11 mouse cellular contexts compared by ENCODE assay signal in genomic region chr16:21216047-21216446, GRCm38 (mm10). TPM values are rescaled to one million over a fixed set of nuclear protein-coding genes. Genes with fewer than 3 reads are reported as not detected.
DNase-seq lines count a peak whose midpoint lies in the region; ATAC-seq lines count a peak whose summit lies in the region.
"Had no signal": no experiment of that assay in that cellular context is flagged by ENCODE, and none has a peak within 500 bp of the region (broad histone marks: within the 10 kb centered on the region; RNA-seq: fewer than 3 reads in every experiment).

No protein-coding gene starts in this region.

- no peaks in the 10 kb centered on the region for H3K27me3 ChIP-seq in kidney, embryonic 15.5 days
- H3K27me3 ChIP-seq in midbrain, embryonic 12.5 days = peaks cover 7% of the 10 kb centered on the region; the same call in 1 of the 2 replicates

- no peak overlapping the region for H3K4me3 ChIP-seq in kidney, embryonic 15.5 days (replicated peaks)
- H3K4me3 ChIP-seq in midbrain, embryonic 12.5 days = no peak overlapping the region

- no peak overlapping the region for H3K9ac ChIP-seq in kidney, embryonic 15.5 days
- no peak overlapping the region for H3K9ac ChIP-seq in midbrain, embryonic 12.5 days (replicated peaks)

- no peaks in the 10 kb centered on the region for H3K9me3 ChIP-seq in kidney, embryonic 15.5 days (replicated peaks)
- no peaks in the 10 kb centered on the region for H3K9me3 ChIP-seq in midbrain, embryonic 12.5 days

- WGBS in kidney, embryonic 15.5 days = 28% methylated on average over 4 of the region's 4 CpGs
- 18% methylated on average over 4 of the region's 4 CpGs for WGBS in midbrain, embryonic 12.5 days

- H3K4me2 ChIP-seq in kidney, embryonic 15.5 days = no peak overlapping the region
- 0 out of 2 replicates have a peak overlapping the region, but pooled peaks have one; percentile 6 for H3K4me2 ChIP-seq in midbrain, embryonic 12.5 days (replicated peaks)

- peak; percentile 79 to 86 for DNase-seq in cerebellum, postnatal 14 days
- DNase-seq in cerebellum, adult 9-11 months = no peak
- peak; percentile 40 for DNase-seq in kidney, postnatal 14 days
- DNase-seq in embryo, embryonic 9.5 days (ENCODE audit: extremely low spot score) = peak; percentile 74
- DNase-seq in spleen, postnatal 10 days (ENCODE audit: low spot score in 2 of 2) = no peak
- DNase-seq in left cerebral cortex, postnatal 25 days (ENCODE audit: low spot score in 2 of 2) = no peak
- DNase-seq: adrenal gland, adult 2 months; kidney, adult 18-20 months; lung, adult 2 months had no signal

- H3K27ac ChIP-seq in kidney, embryonic 15.5 days = no peak overlapping the region
- no peak overlapping the region for H3K27ac ChIP-seq in midbrain, embryonic 12.5 days (replicated peaks)

- intact Hi-C loops in left cerebral cortex, postnatal 25 days (cut with DNase I) = no loop called here

- H3K4me1 ChIP-seq in kidney, embryonic 15.5 days = peaks cover 39% of the 10 kb centered on the region
- peaks cover 42% of the 10 kb centered on the region for H3K4me1 ChIP-seq in midbrain, embryonic 12.5 days

- ATAC-seq in kidney, embryonic 15.5 days (replicated peaks; ENCODE audit: low FRiP score) = no peak
- ATAC-seq in midbrain, embryonic 12.5 days (ENCODE audit: low FRiP score, low read depth) = 0 out of 2 replicates have a peak, but pooled peaks have one; percentile 20

- peaks cover 61% of the 10 kb centered on the region for H3K36me3 ChIP-seq in kidney, embryonic 15.5 days
- H3K36me3 ChIP-seq in midbrain, embryonic 12.5 days = peaks cover 61% of the 10 kb centered on the region

RNA-seq across cellular contexts. Expression of gene Ephb3, which starts 11.5 kb away (rescaled TPM):
- 17.2 and 18.7 TPM in 2 replicates for polyA plus RNA-seq in kidney, embryonic 15.5 days (2015; fragmentation: Nextera tagmentation; extraction: Ambion mirVana)
- 23.6 and 24.2 TPM in 2 replicates for polyA plus RNA-seq in midbrain, embryonic 12.5 days (2016; fragmentation: Nextera tagmentation; extraction: Ambion mirVana)
- 10 to 100 TPM; 22.0 to 30.4 TPM for total RNA-seq in left cerebral cortex, postnatal 25 days (2021)

Comparison
In these comparisons a context has a peak if more than half of its experiments do, and no peak if none do; other contexts are left out.
1. DNase-seq: peak in cerebellum, postnatal 14 days (2 of 2), kidney, postnatal 14 days (single experiment) and embryo, embryonic 9.5 days (single experiment); none in cerebellum, adult 9-11 months (single experiment), spleen, postnatal 10 days (0 of 2) and left cerebral cortex, postnatal 25 days (0 of 2).